Mouse (Mus musculus) liver, embryonic 12.5 days (tissue): Measurements from ENCODE around the gene Tut7. TPM values are rescaled to one million over a fixed set of nuclear protein-coding genes. Genes with fewer than 3 reads are reported as not detected.
A peak's percentile ranks its signal among the peaks of the same experiment; 100 is the strongest.

ENCODE experiments used
- ATAC-seq: fragments of 200-750 bp; cut with Nextera tagmentation; 2 replicates; pipeline ENCODE4 v1.8.0; 2017; ENCODE audit warnings: moderate number of reproducible peaks, mild to moderate bottlenecking, moderate library complexity
- H3K27ac ChIP-seq: fragments of 300-500 bp; sonication (generic); 2 replicates; pipeline ENCODE4 v1.5.1; 2016; ENCODE audit warnings: mild to moderate bottlenecking
- H3K27me3 ChIP-seq: fragments of 300-500 bp; sonication (generic); replicated peaks from 2 replicates; pipeline ENCODE4 v1.6.1; 2016; ENCODE audit warnings: mild to moderate bottlenecking, moderate library complexity
- H3K36me3 ChIP-seq: fragments of 300-500 bp; sonication (generic); 2 replicates; pipeline ENCODE4 v1.6.1; 2016; ENCODE audit warnings: mild to moderate bottlenecking, moderate library complexity
- H3K4me1 ChIP-seq: fragments of 300-500 bp; sonication (generic); 2 replicates; pipeline ENCODE4 v1.6.1; 2016
- H3K4me2 ChIP-seq: fragments of 300-500 bp; sonication (generic); 2 replicates; pipeline ENCODE4 v1.6.1; 2016; ENCODE audit warnings: mild to moderate bottlenecking, moderate library complexity
- H3K4me3 ChIP-seq: fragments of 300-500 bp; sonication (generic); 2 replicates; pipeline ENCODE4 v1.5.1; 2016; ENCODE audit warnings: mild to moderate bottlenecking, moderate library complexity
- H3K9ac ChIP-seq: fragments of 300-500 bp; sonication (generic); 2 replicates; pipeline ENCODE4 v1.6.1; 2016; ENCODE audit warnings: mild to moderate bottlenecking, moderate library complexity
- H3K9me3 ChIP-seq: fragments of 300-500 bp; sonication (generic); replicated peaks from 2 replicates; pipeline ENCODE4 v1.6.1; 2016; ENCODE audit warnings: mild to moderate bottlenecking, moderate library complexity
- WGBS: fragments of 180-500 bp; shearing (Covaris S2); methylation state at CpG from one replicate; pipeline ENCODE4 v1.1.7; 2016; ENCODE audit not compliant: insufficient replicate concordance; 5-methylcytosine and 5-hydroxymethylcytosine counted together
- polyA plus RNA-seq: library from polyadenylated mRNA; unstranded; fragments of >200 nt; fragmentation: Nextera tagmentation; extraction: Ambion mirVana; gene quantifications from 2 replicates; pipeline ENCODE4 v1.2.1, GENCODE M21; 2016

The Tut7 gene
- polyA plus RNA-seq, 1 experiment from 2014 or later: 66.3 TPM

GRCm38 (mm10) chr13:59820836-59821235 lies 2.1 kb downstream of the Tut7 start:
- peaks cover 59% of the 10 kb centered on the region for H3K36me3 ChIP-seq
- H3K4me3 ChIP-seq: peak overlapping the region; percentile 98
- peak overlapping the region; percentile 99 for H3K27ac ChIP-seq
- peaks cover 73% of the 10 kb centered on the region for H3K4me1 ChIP-seq
- H3K27me3 ChIP-seq: no peaks in the 10 kb centered on the region
- 3% methylated on average over 3 of the region's 3 CpGs for WGBS
- ATAC-seq: no peak
- H3K4me2 ChIP-seq: peak overlapping the region; percentile 87
- no peaks in the 10 kb centered on the region for H3K9me3 ChIP-seq
- peak overlapping the region; percentile 98 for H3K9ac ChIP-seq

GRCm38 (mm10) chr13:59820114-59820513 lies 2.8 kb downstream of the Tut7 start:
- H3K4me1 ChIP-seq: peaks cover 78% of the 10 kb centered on the region
- peak overlapping the region; percentile 98 for H3K4me3 ChIP-seq
- 56% methylated on average over 4 of the region's 4 CpGs for WGBS
- H3K36me3 ChIP-seq: peaks cover 66% of the 10 kb centered on the region
- peak overlapping the region; percentile 99 for H3K27ac ChIP-seq
- ATAC-seq: no peak
- no peaks in the 10 kb centered on the region for H3K9me3 ChIP-seq
- peak overlapping the region; percentile 98 for H3K9ac ChIP-seq
- H3K4me2 ChIP-seq: peak overlapping the region; percentile 87
- H3K27me3 ChIP-seq: no peaks in the 10 kb centered on the region

GRCm38 (mm10) chr13:59817352-59817751 lies 5.6 kb downstream of the Tut7 start:
- H3K4me2 ChIP-seq: peak overlapping the region; percentile 87
- 66% methylated on average over 4 of the region's 4 CpGs for WGBS
- peak overlapping the region; percentile 98 for H3K4me3 ChIP-seq
- peaks cover 90% of the 10 kb centered on the region for H3K36me3 ChIP-seq
- H3K27me3 ChIP-seq: no peaks in the 10 kb centered on the region
- peak overlapping the region; percentile 98; the same call in 1 of the 2 replicates for H3K9ac ChIP-seq
- peaks cover 87% of the 10 kb centered on the region for H3K4me1 ChIP-seq
- peak overlapping the region; percentile 99 for H3K27ac ChIP-seq
- ATAC-seq: no peak
- H3K9me3 ChIP-seq: no peaks in the 10 kb centered on the region

- Histone ChIP-seq H3K27me3 (no peaks in the 10 kb centered on the region), H3K9ac (peak overlapping the region; percentile 74), H3K36me3 (peaks cover 96% of the 10 kb centered on the region), H3K4me3 (peak overlapping the region; percentile 49), H3K4me1 (peaks cover 74% of the 10 kb centered on the region), H3K27ac (peak overlapping the region; percentile 99), H3K4me2 (peak overlapping the region; percentile 87), H3K9me3 (no peaks in the 10 kb centered on the region)
- ATAC-seq: peak; percentile 99
- 19% methylated on average over 6 of the region's 6 CpGs for WGBS
These were observed 8.8 kb downstream of the Tut7 start for GRCm38 (mm10) chr13:59814109-59814591.

- Histone ChIP-seq H3K4me2 (no peak overlapping the region), H3K9me3 (no peaks in the 10 kb centered on the region), H3K36me3 (peaks cover 96% of the 10 kb centered on the region), H3K4me3 (no peak overlapping the region), H3K27me3 (no peaks in the 10 kb centered on the region), H3K27ac (peak overlapping the region; percentile 76; the same call in 1 of the 2 replicates), H3K4me1 (peaks cover 48% of the 10 kb centered on the region), H3K9ac (no peak overlapping the region)
- no peak for ATAC-seq
- 91% methylated on average over 3 of the region's 3 CpGs for WGBS
These were observed 11.4 kb downstream of the Tut7 start for GRCm38 (mm10) chr13:59811581-59811980.

GRCm38 (mm10) chr13:59801000-59801399 lies 21.9 kb downstream of the Tut7 start:
- H3K36me3 ChIP-seq: peaks cover 100% of the 10 kb centered on the region
- H3K4me3 ChIP-seq: no peak overlapping the region
- ATAC-seq: no peak
- no peaks in the 10 kb centered on the region for H3K9me3 ChIP-seq
- H3K27me3 ChIP-seq: no peaks in the 10 kb centered on the region
- H3K4me2 ChIP-seq: no peak overlapping the region
- peaks cover 48% of the 10 kb centered on the region for H3K4me1 ChIP-seq
- peak overlapping the region; percentile 57; the same call in 1 of the 2 replicates for H3K27ac ChIP-seq
- 92% methylated on average over 6 of the region's 6 CpGs for WGBS
- H3K9ac ChIP-seq: no peak overlapping the region

GRCm38 (mm10) chr13:59800077-59800476 lies 22.9 kb downstream of the Tut7 start:
- H3K9me3 ChIP-seq: no peaks in the 10 kb centered on the region
- H3K4me2 ChIP-seq: no peak overlapping the region
- no peak for ATAC-seq
- peak overlapping the region; percentile 57 for H3K27ac ChIP-seq
- no peak overlapping the region for H3K4me3 ChIP-seq
- WGBS: 45% methylated on average over 2 of the region's 2 CpGs
- peaks cover 100% of the 10 kb centered on the region for H3K36me3 ChIP-seq
- H3K9ac ChIP-seq: 0 out of 2 replicates have a peak overlapping the region, but pooled peaks have one; percentile 3
- peaks cover 57% of the 10 kb centered on the region for H3K4me1 ChIP-seq
- H3K27me3 ChIP-seq: no peaks in the 10 kb centered on the region

GRCm38 (mm10) chr13:59798306-59798705 lies 24.6 kb downstream of the Tut7 start:
- 86% methylated on average over 1 of the region's 1 CpGs for WGBS
- Histone ChIP-seq H3K36me3 (peaks cover 100% of the 10 kb centered on the region), H3K4me2 (no peak overlapping the region), H3K9ac (peak overlapping the region; percentile 45), H3K27ac (peak overlapping the region; percentile 97), H3K27me3 (no peaks in the 10 kb centered on the region), H3K9me3 (no peaks in the 10 kb centered on the region), H3K4me3 (no peak overlapping the region), H3K4me1 (peaks cover 68% of the 10 kb centered on the region)
- no peak for ATAC-seq

- Histone ChIP-seq H3K27ac (peak overlapping the region; percentile 97), H3K4me1 (peaks cover 77% of the 10 kb centered on the region), H3K4me3 (peak overlapping the region; percentile 21), H3K9me3 (no peaks in the 10 kb centered on the region), H3K9ac (peak overlapping the region; percentile 66), H3K36me3 (peaks cover 100% of the 10 kb centered on the region), H3K27me3 (no peaks in the 10 kb centered on the region), H3K4me2 (peak overlapping the region; percentile 59)
- WGBS: 87% methylated on average over 9 of the region's 9 CpGs
- no peak for ATAC-seq
These were observed 26.5 kb downstream of the Tut7 start for GRCm38 (mm10) chr13:59796466-59796848.

GRCm38 (mm10) chr13:59795807-59796465 lies 27.0 kb downstream of the Tut7 start:
- ATAC-seq: peak; percentile 97
- Histone ChIP-seq H3K27ac (peak overlapping the region; percentile 97), H3K9me3 (no peaks in the 10 kb centered on the region), H3K36me3 (peaks cover 100% of the 10 kb centered on the region), H3K9ac (peak overlapping the region; percentile 66), H3K4me1 (peaks cover 77% of the 10 kb centered on the region), H3K27me3 (no peaks in the 10 kb centered on the region), H3K4me2 (peak overlapping the region; percentile 59), H3K4me3 (peak overlapping the region; percentile 21)
- 43% methylated on average over 6 of the region's 6 CpGs for WGBS

- Histone ChIP-seq H3K36me3 (peaks cover 100% of the 10 kb centered on the region), H3K9ac (peak overlapping the region; percentile 66), H3K4me1 (peaks cover 70% of the 10 kb centered on the region), H3K4me3 (no peak overlapping the region), H3K27me3 (no peaks in the 10 kb centered on the region), H3K27ac (peak overlapping the region; percentile 97), H3K9me3 (no peaks in the 10 kb centered on the region), H3K4me2 (no peak overlapping the region)
- ATAC-seq: no peak
- WGBS: 90% methylated on average over 1 of the region's 1 CpGs
These were observed 28.2 kb downstream of the Tut7 start for GRCm38 (mm10) chr13:59794786-59795185.

GRCm38 (mm10) chr13:59782145-59782544 lies 40.8 kb downstream of the Tut7 start, which contains the start of gene Gm49354:
Gm49354 (minus strand) TSS chr13:59782245.
- H3K9me3 ChIP-seq: no peaks in the 10 kb centered on the region; the same call in 1 of the 2 replicates
- no peaks in the 10 kb centered on the region for H3K27me3 ChIP-seq
- H3K36me3 ChIP-seq: peaks cover 99% of the 10 kb centered on the region
- WGBS: 70% methylated on average over 7 of the region's 7 CpGs
- no peak within 1 kb of the TSS for H3K4me3 ChIP-seq
- no peak within 1 kb of the TSS for H3K4me2 ChIP-seq
- 0 out of 2 replicates have a peak within 1 kb of the TSS, but pooled peaks have one; percentile 21 for H3K27ac ChIP-seq
- no peak for ATAC-seq
- H3K4me1 ChIP-seq: no peaks in the 10 kb centered on the region
- no peak within 1 kb of the TSS for H3K9ac ChIP-seq
